Mouse (Mus musculus): ENCODE data around the gene Ndufb4.

DNA sequence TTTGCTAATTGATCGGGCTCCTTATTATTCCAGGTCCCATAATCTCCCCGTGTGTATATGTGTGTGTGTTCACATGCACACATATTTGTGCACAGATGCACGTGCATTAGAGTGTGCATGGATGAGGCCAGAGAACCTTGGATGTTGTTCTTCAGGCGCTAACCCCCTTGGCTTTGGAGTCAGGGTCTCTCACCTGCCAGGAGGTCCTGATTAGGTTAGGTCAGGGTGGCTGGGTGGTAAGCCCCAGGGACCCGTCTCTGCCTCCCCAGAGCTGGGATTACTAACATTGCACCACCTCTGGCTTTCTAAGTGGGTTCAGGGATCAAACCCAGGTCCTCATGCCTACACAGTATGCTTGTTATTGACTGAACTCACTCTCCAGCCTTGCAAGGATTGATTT lies 9.8 kb downstream of the Ndufb4 start:
- no peak for TF ChIP-seq CTCF (IDR thresholded peaks at IDR 0.05; ENCODE audit: low read depth)
- no peak for TF ChIP-seq EP300 (IDR thresholded peaks at IDR 0.05; ENCODE audit: low read depth)

Measured in heart, postnatal 0 days (tissue).